Mouse (Mus musculus): ENCODE results near the gene Zfp944.
"Not testable (repeated sequence)": the region's sequence is repeated elsewhere in the genome, so short reads cannot be mapped to it uniquely, and the experiment has no call there.

DNA sequence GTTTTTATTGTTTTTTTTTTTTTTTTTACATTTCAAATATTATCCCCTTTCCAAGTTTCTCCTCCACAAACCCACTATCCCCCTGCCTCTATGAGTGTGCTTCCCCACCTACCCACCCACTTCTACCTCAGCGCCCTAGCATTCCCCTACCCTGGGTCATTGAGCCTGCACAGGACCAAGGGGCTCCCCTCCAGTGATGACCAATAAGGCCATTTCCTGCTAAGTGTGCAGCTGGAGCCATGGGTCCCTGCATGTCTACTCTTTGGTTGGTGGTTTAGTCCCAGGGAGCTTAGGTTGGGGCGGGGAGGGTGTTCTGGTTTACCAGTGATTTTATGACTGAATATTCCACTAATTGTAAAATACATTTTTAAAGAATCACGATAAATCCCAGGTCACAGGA, 47.0 kb downstream of the Zfp944 start:
- not testable (repeated sequence) for TF ChIP-seq POLR2A (IDR thresholded peaks at IDR 0.05; ENCODE audit: low read depth, low read length); CTCF (IDR thresholded peaks at IDR 0.05; ENCODE audit: extremely low read depth, insufficient read length, insufficient replicate concordance, low read depth, low read length)
